Mouse (Mus musculus) hindbrain, embryonic 14.5 days (tissue): ENCODE results near the gene Zfp970. TPM values are rescaled to one million over a fixed set of nuclear protein-coding genes. Genes with fewer than 3 reads are reported as not detected.
"Not testable (repeated sequence)": the region's sequence is repeated elsewhere in the genome, so short reads cannot be mapped to it uniquely, and the experiment has no call there.

Experiments used
- ATAC-seq: fragments of 200-750 bp; cut with Nextera tagmentation; 2 replicates; pipeline ENCODE4 v1.8.0; 2017; ENCODE audit warnings: moderate number of reproducible peaks, mild to moderate bottlenecking, moderate TSS enrichment, moderate library complexity; ENCODE audit not compliant: low FRiP score
- DNase-seq: peaks from one replicate; pipeline ENCODE4 v3.0.0-alpha.2; 2015; ENCODE audit warnings: low spot score
- H3K27ac ChIP-seq: fragments of 300-500 bp; sonication (generic); 2 replicates; pipeline ENCODE4 v1.5.1; 2014; ENCODE audit warnings: mild to moderate bottlenecking, moderate library complexity
- H3K27me3 ChIP-seq: fragments of 300-500 bp; sonication (generic); 2 replicates; pipeline ENCODE4 v1.6.1; 2014; ENCODE audit warnings: mild to moderate bottlenecking, low read length, mixed read lengths; ENCODE audit not compliant: control insufficient read depth, insufficient read depth
- H3K36me3 ChIP-seq: fragments of 300-500 bp; sonication (generic); replicated peaks from 2 replicates; pipeline ENCODE4 v1.6.1; 2014; ENCODE audit not compliant: control insufficient read depth, insufficient read depth
- H3K4me1 ChIP-seq: fragments of 300-500 bp; sonication (generic); replicated peaks from 2 replicates; pipeline ENCODE4 v1.6.1; 2014; ENCODE audit warnings: antibody characterized with exemption, low read length, mixed read lengths; ENCODE audit not compliant: control insufficient read depth, insufficient read depth
- H3K4me2 ChIP-seq: fragments of 300-500 bp; sonication (generic); replicated peaks from 2 replicates; pipeline ENCODE4 v1.6.1; 2014; ENCODE audit warnings: mild to moderate bottlenecking, moderate library complexity
- H3K4me3 ChIP-seq: fragments of 300-500 bp; sonication (generic); replicated peaks from 2 replicates; pipeline ENCODE4 v1.5.1; 2014; ENCODE audit warnings: mild to moderate bottlenecking, low read length
- H3K9ac ChIP-seq: fragments of 300-500 bp; sonication (generic); 2 replicates; pipeline ENCODE4 v1.6.1; 2014
- H3K9me3 ChIP-seq: fragments of 300-500 bp; sonication (generic); 2 replicates; pipeline ENCODE4 v1.6.1; 2016; ENCODE audit warnings: low read length; ENCODE audit not compliant: control insufficient read depth
- WGBS: fragments of 180-500 bp; shearing (Covaris S2); extraction: QIAGEN DNeasy Blood & Tissue Kit; methylation state at CpG from one replicate; pipeline ENCODE4 v1.1.7; 2014; 5-methylcytosine and 5-hydroxymethylcytosine counted together
- polyA plus RNA-seq: library from polyadenylated mRNA; unstranded; fragments of >200 nt; fragmentation: Nextera tagmentation; extraction: Ambion mirVana; gene quantifications from 2 replicates; pipeline ENCODE4 v1.2.1, GENCODE M21; 2014

Gene Zfp970
- polyA plus RNA-seq, 1 experiment from 2014 or later, result 8.6 TPM

GRCm38 (mm10) chr2:177511972-177512371, 47.4 kb downstream of the Zfp970 start:
- H3K27me3 ChIP-seq, H3K4me3 ChIP-seq, H3K4me1 ChIP-seq, H3K27ac ChIP-seq, H3K9ac ChIP-seq, ATAC-seq, H3K4me2 ChIP-seq, DNase-seq, H3K9me3 ChIP-seq, H3K36me3 ChIP-seq: not testable (repeated sequence)
- 83% methylated on average over 3 of the region's 3 CpGs for WGBS

GRCm38 (mm10) chr2:177513991-177514479, 49.5 kb downstream of the Zfp970 start:
- H3K9me3 ChIP-seq, H3K9ac ChIP-seq, H3K4me2 ChIP-seq, H3K4me1 ChIP-seq, H3K4me3 ChIP-seq, ATAC-seq, H3K27me3 ChIP-seq, H3K27ac ChIP-seq, DNase-seq, H3K36me3 ChIP-seq: not testable (repeated sequence)
- WGBS, result 85% methylated on average over 4 of the region's 4 CpGs

GRCm38 (mm10) chr2:177517746-177518145, 53.2 kb downstream of the Zfp970 start:
- 86% methylated on average over 9 of the region's 9 CpGs for WGBS
- not testable (repeated sequence) for H3K27me3 ChIP-seq, H3K27ac ChIP-seq, H3K9me3 ChIP-seq, DNase-seq, H3K4me3 ChIP-seq, ATAC-seq, H3K4me2 ChIP-seq, H3K9ac ChIP-seq, H3K36me3 ChIP-seq, H3K4me1 ChIP-seq

GRCm38 (mm10) chr2:177518354-177518753, 53.8 kb downstream of the Zfp970 start:
- ATAC-seq, H3K9me3 ChIP-seq, H3K4me2 ChIP-seq, H3K27ac ChIP-seq, H3K4me1 ChIP-seq, DNase-seq, H3K27me3 ChIP-seq, H3K9ac ChIP-seq, H3K36me3 ChIP-seq, H3K4me3 ChIP-seq: not testable (repeated sequence)
- 90% methylated on average over 7 of the region's 7 CpGs for WGBS

- H3K36me3 ChIP-seq, H3K4me1 ChIP-seq, H3K4me3 ChIP-seq, H3K27me3 ChIP-seq, ATAC-seq, H3K9ac ChIP-seq, H3K9me3 ChIP-seq, H3K27ac ChIP-seq, DNase-seq, H3K4me2 ChIP-seq: not testable (repeated sequence)
- 86% methylated on average over 1 of the region's 1 CpGs for WGBS
Measured at GRCm38 (mm10) chr2:177518960-177519359, 54.4 kb downstream of the Zfp970 start.

GRCm38 (mm10) chr2:177520035-177520434, 55.5 kb downstream of the Zfp970 start:
- Histone ChIP-seq H3K4me3 (no peak overlapping the region), H3K9me3 (0 out of 2 replicates have a peak, but pooled peaks cover 7% of the 10 kb centered on the region), H3K4me1 (no peaks in the 10 kb centered on the region), H3K27me3 (no peaks in the 10 kb centered on the region), H3K4me2 (no peak overlapping the region), H3K27ac (no peak overlapping the region), H3K9ac (no peak overlapping the region), H3K36me3 (no peaks in the 10 kb centered on the region)
- DNase-seq (no peak), ATAC-seq (no peak)
- WGBS, result 85% methylated on average over 8 of the region's 8 CpGs

GRCm38 (mm10) chr2:177523061-177523460, 58.5 kb downstream of the Zfp970 start:
- Histone ChIP-seq H3K4me2 (no peak overlapping the region), H3K9me3 (0 out of 2 replicates have a peak, but pooled peaks cover 7% of the 10 kb centered on the region), H3K36me3 (no peaks in the 10 kb centered on the region), H3K27ac (no peak overlapping the region), H3K27me3 (no peaks in the 10 kb centered on the region), H3K9ac (no peak overlapping the region), H3K4me3 (no peak overlapping the region), H3K4me1 (no peaks in the 10 kb centered on the region)
- WGBS, result 95% methylated on average over 20 of the region's 20 CpGs
- ATAC-seq (no peak), DNase-seq (no peak)

GRCm38 (mm10) chr2:177523674-177524073, 59.1 kb downstream of the Zfp970 start:
- H3K27ac ChIP-seq, H3K9me3 ChIP-seq, ATAC-seq, H3K36me3 ChIP-seq, H3K27me3 ChIP-seq, DNase-seq, H3K9ac ChIP-seq, H3K4me1 ChIP-seq, H3K4me2 ChIP-seq, H3K4me3 ChIP-seq: not testable (repeated sequence)
- 91% methylated on average over 6 of the region's 6 CpGs for WGBS

- DNase-seq, H3K9ac ChIP-seq, H3K4me3 ChIP-seq, H3K4me1 ChIP-seq, H3K36me3 ChIP-seq, H3K9me3 ChIP-seq, ATAC-seq, H3K27me3 ChIP-seq, H3K4me2 ChIP-seq, H3K27ac ChIP-seq: not testable (repeated sequence)
- WGBS, result 91% methylated on average over 16 of the region's 16 CpGs
Measured at GRCm38 (mm10) chr2:177524171-177524570, 59.6 kb downstream of the Zfp970 start.
